Mouse (Mus musculus): ENCODE results near the gene Slc30a2. TPM values are rescaled to one million over a fixed set of nuclear protein-coding genes. Genes with fewer than 3 reads are reported as not detected.
A peak's percentile ranks its signal among the peaks of the same experiment; 100 is the strongest.

The Slc30a2 gene
- polyA plus RNA-seq, 1 experiment from 2014 or later = not detected

DNA sequence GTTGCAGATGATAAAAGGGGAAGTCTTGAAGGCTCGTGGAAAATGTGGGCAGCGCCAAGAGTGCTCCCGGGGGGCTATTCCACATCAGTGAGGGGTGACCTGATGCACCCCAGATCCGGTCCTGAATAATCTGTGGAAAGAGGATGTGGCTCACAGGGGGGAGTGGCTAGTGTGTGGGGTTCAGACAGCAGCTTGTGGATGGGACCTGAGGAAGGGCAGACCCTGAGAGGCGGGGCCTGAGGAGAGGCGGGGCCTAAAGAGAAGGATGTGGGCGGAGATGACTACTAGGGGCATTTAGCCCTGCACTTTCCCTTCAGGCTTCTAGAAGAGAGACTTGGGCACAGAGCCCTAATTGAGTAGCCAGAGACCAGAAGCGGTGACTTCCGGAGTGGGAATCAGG lies 19.6 kb downstream of the Slc30a2 start:
- Histone ChIP-seq H3K27me3 (ENCODE audit: insufficient read depth, low read length) (no peaks in the 10 kb centered on the region), H3K4me1 (ENCODE audit: insufficient read depth) (peaks cover 9% of the 10 kb centered on the region; the same call in 1 of the 2 replicates), H3K36me3 (replicated peaks; ENCODE audit: insufficient read depth, low read length) (no peaks in the 10 kb centered on the region), H3K27ac (ENCODE audit: low read depth) (no peak overlapping the region), H3K9ac (replicated peaks) (no peak overlapping the region), H3K4me2 (ENCODE audit: low read depth, low read length) (peak overlapping the region; percentile 39), H3K9me3 (ENCODE audit: low read length) (no peaks in the 10 kb centered on the region), H3K4me3 (ENCODE audit: low read depth, low read length) (no peak overlapping the region)
- 20% methylated on average over 9 of the region's 9 CpGs for WGBS (ENCODE audit: insufficient replicate concordance)
- TF ChIP-seq CTCF (IDR thresholded peaks at IDR 0.05; ENCODE audit: low read depth) = no peak
- DNase-seq (peak; percentile 54), ATAC-seq (peak; percentile 29; the same call in 1 of the 2 replicates)

DNA sequence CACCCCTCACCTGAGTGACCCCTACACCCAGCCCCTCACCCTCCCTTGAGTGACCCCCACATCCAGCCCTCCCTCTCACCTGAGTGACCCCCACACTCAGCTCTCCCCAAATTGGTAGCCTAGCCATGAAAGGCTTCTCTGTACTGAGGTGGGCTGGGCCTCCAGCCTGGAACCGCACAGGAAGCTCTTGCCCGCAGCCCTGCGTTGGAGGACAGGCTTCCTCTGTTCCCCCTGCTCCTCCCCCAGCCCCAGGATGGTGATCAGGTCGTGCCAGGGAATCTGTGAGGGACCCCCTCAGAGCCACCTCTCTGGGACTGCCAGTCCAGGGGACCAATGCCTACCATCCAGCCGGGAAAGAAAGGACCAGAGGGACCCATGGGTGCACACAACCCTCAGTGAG lies 22.3 kb downstream of the Slc30a2 start:
- no peak for TF ChIP-seq CTCF (IDR thresholded peaks at IDR 0.05; ENCODE audit: low read depth)
- no peak for TF ChIP-seq EP300 (IDR thresholded peaks at IDR 0.05; ENCODE audit: low read depth)
- ATAC-seq = no peak

DNA sequence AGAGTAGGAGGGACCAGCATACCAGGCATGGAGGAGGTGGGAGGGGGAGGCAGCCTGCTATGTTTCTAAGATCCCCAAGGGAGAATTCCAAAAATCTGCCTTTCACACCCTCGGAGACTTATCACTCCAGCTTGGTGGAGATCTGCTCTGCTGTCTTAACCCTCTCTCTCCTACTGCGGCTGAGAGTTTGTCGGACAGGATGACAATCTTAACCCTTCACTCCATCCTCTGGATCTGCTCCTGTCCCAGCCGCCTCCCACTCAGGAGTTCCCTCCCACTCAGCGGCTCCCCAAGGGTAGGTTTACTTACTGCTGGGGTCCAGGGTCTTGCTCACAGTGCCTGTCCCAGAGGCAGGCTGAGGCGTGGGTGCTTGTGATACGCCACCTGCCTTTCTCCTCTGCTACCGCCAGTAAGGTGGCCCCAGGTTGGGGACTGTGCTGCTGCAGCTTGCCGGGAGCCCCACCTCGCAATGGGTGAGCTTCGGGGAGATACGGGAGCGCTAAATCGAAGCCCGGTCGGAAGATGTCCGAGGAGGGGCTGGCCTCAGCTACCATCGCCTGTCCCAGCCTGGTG lies 27.8 kb downstream of the Slc30a2 start:
- peaks cover 41% of the 10 kb centered on the region for H3K27me3 ChIP-seq (ENCODE audit: insufficient read depth, low read length)
- 4% methylated on average over 18 of the region's 18 CpGs for WGBS (ENCODE audit: insufficient replicate concordance)
- H3K4me1 ChIP-seq (ENCODE audit: insufficient read depth) = peaks cover 17% of the 10 kb centered on the region
- peak overlapping the region; percentile 41 for H3K4me3 ChIP-seq (ENCODE audit: low read depth, low read length)
- no peaks in the 10 kb centered on the region for H3K9me3 ChIP-seq (ENCODE audit: low read length)
- ATAC-seq = no peak
- no peak for DNase-seq
- H3K36me3 ChIP-seq (replicated peaks; ENCODE audit: insufficient read depth, low read length) = no peaks in the 10 kb centered on the region
- no peak for TF ChIP-seq CTCF (IDR thresholded peaks at IDR 0.05; ENCODE audit: low read depth)
- no peak for TF ChIP-seq EP300 (IDR thresholded peaks at IDR 0.05; ENCODE audit: low read depth)
- H3K4me2 ChIP-seq (ENCODE audit: low read depth, low read length) = peak overlapping the region; percentile 83
- H3K9ac ChIP-seq (replicated peaks) = 0 out of 2 replicates have a peak overlapping the region, but pooled peaks have one; percentile 3
- no peak overlapping the region for H3K27ac ChIP-seq (ENCODE audit: low read depth)

More for the DNA sequence above, 22.3 kb downstream of the Slc30a2 start:
- H3K27me3 ChIP-seq (ENCODE audit: insufficient read depth, low read length) = peaks cover 14% of the 10 kb centered on the region; the same call in 1 of the 2 replicates
- no peaks in the 10 kb centered on the region for H3K36me3 ChIP-seq (replicated peaks; ENCODE audit: insufficient read depth, low read length)
- no peak overlapping the region for H3K4me3 ChIP-seq (ENCODE audit: low read depth, low read length)
- H3K27ac ChIP-seq (ENCODE audit: low read depth) = no peak overlapping the region
- WGBS (ENCODE audit: insufficient replicate concordance) = 18% methylated on average over 5 of the region's 5 CpGs
- peaks cover 9% of the 10 kb centered on the region; the same call in 1 of the 2 replicates for H3K4me1 ChIP-seq (ENCODE audit: insufficient read depth)
- H3K9me3 ChIP-seq (ENCODE audit: low read length) = no peaks in the 10 kb centered on the region
- DNase-seq = no peak
- no peak overlapping the region for H3K9ac ChIP-seq (replicated peaks)
- no peak overlapping the region for H3K4me2 ChIP-seq (ENCODE audit: low read depth, low read length)

DNA sequence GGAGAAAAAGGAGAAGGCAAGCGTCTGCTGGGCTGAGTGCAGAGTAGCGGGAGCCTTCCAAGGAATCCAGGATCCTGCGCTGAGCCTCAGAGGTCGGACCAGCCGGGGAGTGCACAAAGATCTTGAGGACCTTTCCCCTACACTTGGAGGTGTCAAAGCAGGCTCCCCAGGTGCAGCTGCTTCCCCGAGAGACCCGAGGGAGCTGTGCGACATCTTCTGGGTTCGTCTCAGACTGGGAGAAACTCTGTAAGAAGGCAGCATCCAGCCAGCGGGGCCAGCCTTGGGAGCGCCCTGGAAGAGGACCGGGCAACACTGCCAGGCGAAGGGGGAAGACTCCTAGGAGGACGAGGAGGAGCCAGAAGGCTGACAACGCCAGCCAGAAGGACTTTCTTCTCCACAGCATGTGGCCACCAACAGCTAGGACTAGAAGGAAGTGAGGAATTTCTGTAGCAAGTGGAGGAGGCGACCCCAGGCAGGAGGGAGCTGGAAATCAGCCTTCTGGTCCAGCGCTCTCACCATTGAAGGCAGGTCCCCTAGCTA lies 28.4 kb downstream of the Slc30a2 start:
- ATAC-seq = no peak
- H3K27me3 ChIP-seq (ENCODE audit: insufficient read depth, low read length) = peaks cover 41% of the 10 kb centered on the region
- H3K4me3 ChIP-seq (ENCODE audit: low read depth, low read length) = peak overlapping the region; percentile 41
- DNase-seq = no peak
- H3K9ac ChIP-seq (replicated peaks) = 0 out of 2 replicates have a peak overlapping the region, but pooled peaks have one; percentile 3
- peaks cover 17% of the 10 kb centered on the region for H3K4me1 ChIP-seq (ENCODE audit: insufficient read depth)
- 4% methylated on average over 17 of the region's 17 CpGs for WGBS (ENCODE audit: insufficient replicate concordance)
- H3K4me2 ChIP-seq (ENCODE audit: low read depth, low read length) = peak overlapping the region; percentile 83
- H3K36me3 ChIP-seq (replicated peaks; ENCODE audit: insufficient read depth, low read length) = no peaks in the 10 kb centered on the region
- no peaks in the 10 kb centered on the region for H3K9me3 ChIP-seq (ENCODE audit: low read length)
- TF ChIP-seq CTCF (IDR thresholded peaks at IDR 0.05; ENCODE audit: low read depth) (no peak), EP300 (IDR thresholded peaks at IDR 0.05; ENCODE audit: low read depth) (no peak)
- no peak overlapping the region for H3K27ac ChIP-seq (ENCODE audit: low read depth)

DNA sequence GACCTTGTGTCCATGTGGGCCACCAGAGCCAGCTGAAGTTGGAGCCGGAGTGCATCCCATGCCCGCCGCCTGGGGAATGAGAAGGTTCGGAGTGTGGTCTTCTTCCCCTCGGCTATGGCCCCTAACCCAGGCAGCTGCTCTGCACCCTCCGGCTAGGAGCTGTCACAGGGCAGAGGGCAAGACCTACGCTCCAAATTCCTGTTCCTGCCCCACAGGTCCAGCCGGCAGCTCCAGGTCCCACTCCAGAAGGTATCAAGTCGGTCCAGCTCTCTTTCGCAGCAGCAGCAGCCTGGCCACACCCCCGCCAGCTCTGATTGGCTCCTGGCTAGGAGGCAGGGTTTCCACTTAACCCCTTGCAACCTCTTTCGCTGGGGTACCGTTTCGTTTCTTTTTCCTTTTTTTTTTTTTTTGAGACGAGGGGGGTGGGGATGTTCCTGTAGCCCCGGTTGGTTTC lies 29.3 kb downstream of the Slc30a2 start:
- ATAC-seq = peak; percentile 81
- TF ChIP-seq EP300 (IDR thresholded peaks at IDR 0.05; ENCODE audit: low read depth) (no peak), CTCF (IDR thresholded peaks at IDR 0.05; ENCODE audit: low read depth) (no peak)
- Histone ChIP-seq H3K4me3 (ENCODE audit: low read depth, low read length) (peak overlapping the region; percentile 41), H3K4me2 (ENCODE audit: low read depth, low read length) (peak overlapping the region; percentile 83), H3K4me1 (ENCODE audit: insufficient read depth) (peaks cover 17% of the 10 kb centered on the region), H3K27ac (ENCODE audit: low read depth) (no peak overlapping the region), H3K27me3 (ENCODE audit: insufficient read depth, low read length) (peaks cover 41% of the 10 kb centered on the region), H3K9ac (replicated peaks) (no peak overlapping the region; the same call in 1 of the 2 replicates), H3K9me3 (ENCODE audit: low read length) (no peaks in the 10 kb centered on the region), H3K36me3 (replicated peaks; ENCODE audit: insufficient read depth, low read length) (no peaks in the 10 kb centered on the region)
- DNase-seq = peak; percentile 69
- WGBS (ENCODE audit: insufficient replicate concordance) = under 1% methylated on average over 16 of the region's 16 CpGs

DNA sequence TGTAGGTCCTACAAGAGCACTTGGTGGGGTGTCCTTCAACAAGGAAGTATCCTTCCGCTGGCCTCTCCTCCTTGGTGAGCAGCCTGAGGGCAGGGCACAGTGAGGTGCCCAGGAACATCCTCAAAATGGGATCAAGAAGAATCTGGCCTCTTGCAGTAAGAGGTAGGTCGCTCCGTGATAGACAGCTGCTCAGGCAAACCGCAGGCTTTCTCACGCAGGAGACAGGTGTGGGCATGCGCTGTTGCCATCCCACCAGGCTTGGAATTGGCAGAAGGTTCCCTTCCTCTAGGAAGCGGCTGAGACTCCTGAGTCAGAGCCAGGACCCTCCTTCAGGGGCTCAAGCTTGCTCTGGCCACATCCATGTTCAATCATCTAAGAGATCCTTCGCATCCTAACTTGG lies 30.3 kb downstream of the Slc30a2 start:
- DNase-seq (no peak), ATAC-seq (no peak)
- H3K9me3 ChIP-seq (ENCODE audit: low read length) = no peaks in the 10 kb centered on the region
- WGBS (ENCODE audit: insufficient replicate concordance) = 78% methylated on average over 8 of the region's 8 CpGs
- H3K4me2 ChIP-seq (ENCODE audit: low read depth, low read length) = no peak overlapping the region
- no peaks in the 10 kb centered on the region for H3K36me3 ChIP-seq (replicated peaks; ENCODE audit: insufficient read depth, low read length)
- H3K27ac ChIP-seq (ENCODE audit: low read depth) = no peak overlapping the region
- TF ChIP-seq CTCF (IDR thresholded peaks at IDR 0.05; ENCODE audit: low read depth) (no peak), EP300 (IDR thresholded peaks at IDR 0.05; ENCODE audit: low read depth) (no peak)
- H3K4me3 ChIP-seq (ENCODE audit: low read depth, low read length) = no peak overlapping the region
- H3K4me1 ChIP-seq (ENCODE audit: insufficient read depth) = peaks cover 17% of the 10 kb centered on the region
- H3K27me3 ChIP-seq (ENCODE audit: insufficient read depth, low read length) = peaks cover 41% of the 10 kb centered on the region
- no peak overlapping the region for H3K9ac ChIP-seq (replicated peaks)
